Mouse (Mus musculus) neural tube, postnatal 0 days (tissue): ENCODE data around the gene Nkd2. TPM values are rescaled to one million over a fixed set of nuclear protein-coding genes. Genes with fewer than 3 reads are reported as not detected.

Source experiments
- polyA plus RNA-seq: library from polyadenylated mRNA; unstranded; fragments of >200 nt; fragmentation: Nextera tagmentation; extraction: Ambion mirVana; gene quantifications from 2 replicates; pipeline ENCODE4 v1.2.1, GENCODE M21; 2015

Gene Nkd2
- polyA plus RNA-seq, result 11.9 and 13.5 TPM in 2 replicates

DNA sequence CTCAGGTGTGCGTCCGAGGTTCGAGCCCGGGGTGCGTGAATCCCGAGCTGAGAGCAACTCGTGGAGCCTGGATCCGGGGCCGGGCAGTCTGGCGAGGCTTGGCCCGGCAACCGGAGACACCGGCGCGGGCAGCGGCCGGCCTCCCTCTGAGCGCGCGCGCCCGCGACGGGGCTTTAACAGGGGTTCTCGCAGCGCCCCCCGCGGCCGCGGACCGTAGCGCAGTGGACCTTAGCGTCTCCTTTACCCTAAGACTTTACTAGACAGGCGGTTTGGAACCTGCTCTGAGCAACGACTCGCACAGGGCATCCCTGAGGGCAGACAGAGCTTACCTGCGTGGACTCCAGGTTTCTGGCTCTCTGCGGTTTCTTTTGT, at the start of gene Nkd2:
Gene Nkd2, minus strand, starts transcription at position 167 of the 372 bp plus-strand sequence.

Other genes with a start within 250 kb of the Nkd2 start
- 131 and 144 TPM in 2 replicates for gene Clptm1l, start 243.6 kb downstream of the Nkd2 start, polyA plus RNA-seq
- gene Tert, start 220.7 kb downstream of the Nkd2 start, polyA plus RNA-seq, result 3.0 and 4.0 TPM in 2 replicates
- not detected in 2 replicates for gene Slc6a18, start 169.6 kb downstream of the Nkd2 start, polyA plus RNA-seq
- 0.23 and 0.68 TPM in 2 replicates for gene Slc6a19, start 142.8 kb downstream of the Nkd2 start, polyA plus RNA-seq
- gene Slc12a7, start 114.5 kb downstream of the Nkd2 start, polyA plus RNA-seq, result 4.2 and 5.3 TPM in 2 replicates
- 6.3 and 7.0 TPM in 2 replicates for gene Trip13, start 90.2 kb upstream of the Nkd2 start, polyA plus RNA-seq
- 57.7 and 58.0 TPM in 2 replicates for gene Brd9, start 90.2 kb upstream of the Nkd2 start, polyA plus RNA-seq
- gene Zdhhc11, start 116.2 kb upstream of the Nkd2 start, polyA plus RNA-seq, result not detected in 2 replicates
- gene Tppp, start 161.8 kb upstream of the Nkd2 start, polyA plus RNA-seq, result 12.3 and 13.1 TPM in 2 replicates
- gene Cep72, start 214.7 kb upstream of the Nkd2 start, polyA plus RNA-seq, result 3.8 and 4.4 TPM in 2 replicates